Mouse (Mus musculus): ENCODE results near the gene Sgcd.

- TF ChIP-seq EP300 (IDR thresholded peaks at IDR 0.05; ENCODE audit: low read depth) (no peak), CTCF (IDR thresholded peaks at IDR 0.05; ENCODE audit: low read depth) (no peak)
Measured at GRCm38 (mm10) chr11:47199106-47199505, 789.7 kb downstream of the Sgcd start.
